Mouse (Mus musculus) liver, postnatal 0 days (tissue): Measurements from ENCODE around the gene Acad10. TPM values are rescaled to one million over a fixed set of nuclear protein-coding genes. Genes with fewer than 3 reads are reported as not detected.
A peak's percentile ranks its signal among the peaks of the same experiment; 100 is the strongest.

Experiments
- ATAC-seq: fragments of 200-750 bp; cut with Nextera tagmentation; 2 replicates; pipeline ENCODE4 v1.8.0; 2017; ENCODE audit warnings: mild to moderate bottlenecking, moderate library complexity
- DNase-seq: peaks from one replicate; pipeline ENCODE4 v3.0.0-alpha.2; 2016
- H3K27ac ChIP-seq: fragments of 300-500 bp; sonication (generic); 2 replicates; pipeline ENCODE4 v1.5.1; 2014; ENCODE audit warnings: antibody characterized with exemption, moderate library complexity, mild to moderate bottlenecking, low read depth
- H3K27me3 ChIP-seq: fragments of 300-500 bp; sonication (generic); 2 replicates; pipeline ENCODE4 v1.6.1; 2014; ENCODE audit warnings: low read length, control low read depth, mixed read lengths; ENCODE audit not compliant: insufficient read depth
- H3K36me3 ChIP-seq: fragments of 300-500 bp; sonication (generic); replicated peaks from 2 replicates; pipeline ENCODE4 v1.6.1; 2014; ENCODE audit warnings: mild to moderate bottlenecking, control low read depth, low read length, moderate library complexity, mixed read lengths; ENCODE audit not compliant: insufficient read depth
- H3K4me1 ChIP-seq: fragments of 300-500 bp; sonication (generic); 2 replicates; pipeline ENCODE4 v1.6.1; 2014; ENCODE audit warnings: antibody characterized with exemption, mild to moderate bottlenecking, control low read depth; ENCODE audit not compliant: insufficient read depth
- H3K4me2 ChIP-seq: fragments of 300-500 bp; sonication (generic); 2 replicates; pipeline ENCODE4 v1.6.1; 2014; ENCODE audit warnings: low read depth, mild to moderate bottlenecking, low read length, moderate library complexity, mixed read lengths
- H3K4me3 ChIP-seq: fragments of 300-500 bp; sonication (generic); 2 replicates; pipeline ENCODE4 v1.5.1; 2014; ENCODE audit warnings: low read depth, low read length
- H3K9ac ChIP-seq: fragments of 300-500 bp; sonication (generic); replicated peaks from 2 replicates; pipeline ENCODE4 v1.6.1; 2014; ENCODE audit warnings: mild to moderate bottlenecking, moderate library complexity
- H3K9me3 ChIP-seq: fragments of 300-500 bp; sonication (generic); 2 replicates; pipeline ENCODE4 v1.6.1; 2016; ENCODE audit warnings: mild to moderate bottlenecking, control low read depth, low read length, mixed read lengths
- CTCF ChIP-seq: sonication (generic); IDR thresholded peaks from 2 replicates; pipeline ENCODE4 v1.5.1; 2016; ENCODE audit warnings: antibody characterized with exemption, low read depth
- EP300 ChIP-seq: IDR thresholded peaks from 2 replicates; pipeline ENCODE4 v1.6.1; 2016; ENCODE audit warnings: antibody characterized with exemption, low read depth, mild to moderate bottlenecking
- WGBS: fragments of 180-500 bp; shearing (Covaris S2); extraction: QIAGEN DNeasy Blood & Tissue Kit; methylation state at CpG from one replicate; pipeline ENCODE4 v1.1.7; 2014; ENCODE audit not compliant: insufficient replicate concordance; 5-methylcytosine and 5-hydroxymethylcytosine counted together
- polyA plus RNA-seq: library from polyadenylated mRNA; unstranded; fragments of >200 nt; fragmentation: Nextera tagmentation; extraction: Ambion mirVana; gene quantifications from 2 replicates; pipeline ENCODE4 v1.2.1, GENCODE M21; 2015

Gene Acad10
- polyA plus RNA-seq, 1 experiment from 2014 or later: 6.5 TPM

DNA sequence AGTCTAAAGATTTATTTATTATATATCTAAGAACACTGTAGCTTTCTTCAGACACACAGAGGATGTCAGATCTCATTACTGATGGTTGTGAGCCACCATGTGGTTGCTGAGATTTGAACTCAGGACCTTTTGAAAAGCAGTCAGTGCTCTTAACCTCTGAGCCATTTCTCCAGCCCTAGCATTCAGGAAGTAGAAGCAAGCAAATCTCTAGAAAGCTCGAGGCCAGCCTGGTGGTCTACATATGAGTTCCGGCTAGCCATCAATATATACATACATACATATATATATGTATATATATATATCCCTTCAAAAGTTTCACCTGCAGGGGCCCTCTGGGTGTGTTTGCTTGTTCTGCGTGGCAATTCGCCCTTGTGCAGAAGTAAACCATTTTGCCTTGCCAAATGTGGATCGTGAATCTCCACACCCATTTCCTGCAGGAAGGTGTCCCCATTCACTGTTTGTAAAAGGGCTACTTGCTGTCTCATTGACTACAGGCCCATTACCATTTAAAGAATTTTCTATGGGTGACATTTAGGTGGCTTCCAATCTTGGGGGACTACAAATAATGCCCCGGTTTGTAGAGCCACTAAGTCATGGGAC is 65.5 kb downstream of the Acad10 start:
- ATAC-seq (no peak), DNase-seq (no peak)
- H3K27ac ChIP-seq: no peak overlapping the region
- H3K9me3 ChIP-seq: no peaks in the 10 kb centered on the region
- H3K36me3 ChIP-seq: peaks cover 3% of the 10 kb centered on the region; the same call in 1 of the 2 replicates
- H3K9ac ChIP-seq: no peak overlapping the region
- no peaks in the 10 kb centered on the region for H3K27me3 ChIP-seq
- 67% methylated on average over 6 of the region's 6 CpGs for WGBS
- H3K4me2 ChIP-seq: no peak overlapping the region
- H3K4me1 ChIP-seq: peaks cover 39% of the 10 kb centered on the region
- H3K4me3 ChIP-seq: no peak overlapping the region
- TF ChIP-seq EP300 (no peak), CTCF (no peak)

GRCm38 (mm10) chr5:121593451-121594401 is 66.6 kb downstream of the Acad10 start, which contains the start of gene Aldh2:
Aldh2 (minus strand) TSS chr5:121593824.
- Histone ChIP-seq H3K36me3 (peaks cover 3% of the 10 kb centered on the region; the same call in 1 of the 2 replicates), H3K9ac (peak within 1 kb of the TSS; percentile 96), H3K4me2 (peak within 1 kb of the TSS; percentile 98), H3K27me3 (no peaks in the 10 kb centered on the region), H3K4me1 (peaks cover 39% of the 10 kb centered on the region), H3K9me3 (no peaks in the 10 kb centered on the region), H3K27ac (peak within 1 kb of the TSS; percentile 98), H3K4me3 (peak within 1 kb of the TSS; percentile 85)
- ATAC-seq: peak; percentile 86
- WGBS: 3% methylated on average over 47 of the region's 47 CpGs
- DNase-seq: peak; percentile 92
- TF ChIP-seq EP300 (no peak), CTCF (peak; percentile 42)

DNA sequence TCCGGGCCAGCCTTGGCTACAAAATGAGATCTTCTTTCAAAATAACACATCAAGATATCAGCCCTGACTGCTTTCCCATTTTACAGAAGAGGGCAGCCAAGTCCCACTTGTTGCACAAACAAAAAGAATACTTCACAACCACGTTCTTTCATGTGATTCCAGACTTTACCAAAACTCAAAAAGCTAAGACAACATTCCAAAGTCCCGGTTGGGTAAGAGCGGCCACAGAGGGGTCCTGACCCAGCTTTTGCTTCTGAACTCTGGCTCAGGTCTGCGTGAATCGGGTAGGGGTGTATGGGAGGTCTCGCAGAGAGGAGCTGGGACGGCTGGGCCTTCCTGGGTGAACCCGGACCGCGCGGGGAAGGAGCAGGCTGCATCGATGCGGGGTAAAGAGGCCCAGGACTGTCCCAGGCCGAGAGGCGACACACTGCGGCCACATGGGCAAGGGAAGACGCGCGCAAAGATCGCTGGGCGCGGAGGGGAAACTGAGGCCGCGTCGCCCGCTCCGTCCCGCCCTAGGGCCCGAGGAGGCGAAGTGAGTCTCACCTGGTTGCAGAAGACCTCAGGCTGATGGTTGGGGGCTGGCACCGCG is 67.4 kb downstream of the Acad10 start:
- H3K9ac ChIP-seq: peak overlapping the region; percentile 96
- DNase-seq (no peak), ATAC-seq (peak; percentile 27)
- peak overlapping the region; percentile 98 for H3K27ac ChIP-seq
- 4% methylated on average over 33 of the region's 33 CpGs for WGBS
- no peaks in the 10 kb centered on the region for H3K9me3 ChIP-seq
- peaks cover 3% of the 10 kb centered on the region; the same call in 1 of the 2 replicates for H3K36me3 ChIP-seq
- peaks cover 42% of the 10 kb centered on the region for H3K4me1 ChIP-seq
- H3K4me3 ChIP-seq: peak overlapping the region; percentile 85
- TF ChIP-seq CTCF (no peak), EP300 (no peak)
- peak overlapping the region; percentile 98 for H3K4me2 ChIP-seq
- H3K27me3 ChIP-seq: no peaks in the 10 kb centered on the region

DNA sequence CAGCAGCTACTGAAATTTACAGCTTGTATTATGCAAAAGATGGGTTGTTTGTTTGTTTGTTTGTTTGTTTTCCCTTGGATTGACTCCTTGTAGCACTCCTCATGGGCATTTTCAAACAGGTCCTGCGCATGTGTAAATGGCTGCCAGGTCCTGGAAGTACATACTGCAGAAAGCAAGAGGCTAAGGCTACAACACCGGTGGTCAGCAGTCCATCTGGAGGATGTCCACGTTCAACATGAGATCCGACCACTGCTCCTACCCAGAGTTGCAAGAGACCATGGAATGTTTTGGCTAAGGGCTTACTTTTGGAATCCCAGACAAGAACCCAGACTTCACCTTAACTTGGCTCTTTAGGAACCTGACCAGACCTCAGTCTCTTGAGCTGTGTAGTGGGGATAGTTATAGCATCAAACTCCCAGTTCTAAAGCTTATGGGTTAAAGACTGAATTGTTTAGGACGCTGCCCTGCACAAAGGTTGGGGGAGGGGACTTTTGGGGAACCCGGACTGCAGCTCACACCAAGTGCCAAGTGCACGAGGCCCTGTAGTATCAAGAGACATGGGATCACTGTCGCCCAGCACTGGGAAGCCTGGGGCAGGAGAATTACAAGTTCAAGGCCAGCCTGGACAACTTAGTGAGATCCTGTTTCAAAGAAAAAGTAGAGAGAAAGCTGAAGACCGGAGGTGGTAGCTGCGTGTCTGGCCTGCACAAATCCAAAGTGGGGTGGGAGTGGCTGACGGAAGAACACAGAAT is 68.1 kb downstream of the Acad10 start:
- Histone ChIP-seq H3K27ac (peak overlapping the region; percentile 98), H3K4me3 (peak overlapping the region; percentile 85), H3K4me1 (peaks cover 47% of the 10 kb centered on the region), H3K4me2 (peak overlapping the region; percentile 98), H3K9ac (peak overlapping the region; percentile 96), H3K27me3 (no peaks in the 10 kb centered on the region), H3K9me3 (no peaks in the 10 kb centered on the region), H3K36me3 (peaks cover 3% of the 10 kb centered on the region; the same call in 1 of the 2 replicates)
- WGBS: 37% methylated on average over 11 of the region's 11 CpGs
- DNase-seq (peak; percentile 33), ATAC-seq (no peak)
- TF ChIP-seq CTCF: no peak
- no peak for TF ChIP-seq EP300

GRCm38 (mm10) chr5:121591417-121592063 is 68.8 kb downstream of the Acad10 start:
- no peak for TF ChIP-seq CTCF
- TF ChIP-seq EP300: peak; percentile 66
- Histone ChIP-seq H3K9ac (0 out of 2 replicates have a peak overlapping the region, but pooled peaks have one; percentile 42), H3K4me1 (peaks cover 52% of the 10 kb centered on the region), H3K27me3 (no peaks in the 10 kb centered on the region), H3K4me2 (peak overlapping the region; percentile 98), H3K4me3 (peak overlapping the region; percentile 85), H3K27ac (peak overlapping the region; percentile 98), H3K36me3 (peaks cover 3% of the 10 kb centered on the region; the same call in 1 of the 2 replicates), H3K9me3 (no peaks in the 10 kb centered on the region)
- DNase-seq (peak; percentile 64), ATAC-seq (peak; percentile 59)
- 35% methylated on average over 11 of the region's 11 CpGs for WGBS
